Mouse (Mus musculus): Measurements from ENCODE around the gene Elavl3. TPM values are rescaled to one million over a fixed set of nuclear protein-coding genes. Genes with fewer than 3 reads are reported as not detected.

The Elavl3 gene
- total and polyA plus RNA-seq, 3 experiments = 0.15 to 1.1 TPM; not detected in 1

DNA sequence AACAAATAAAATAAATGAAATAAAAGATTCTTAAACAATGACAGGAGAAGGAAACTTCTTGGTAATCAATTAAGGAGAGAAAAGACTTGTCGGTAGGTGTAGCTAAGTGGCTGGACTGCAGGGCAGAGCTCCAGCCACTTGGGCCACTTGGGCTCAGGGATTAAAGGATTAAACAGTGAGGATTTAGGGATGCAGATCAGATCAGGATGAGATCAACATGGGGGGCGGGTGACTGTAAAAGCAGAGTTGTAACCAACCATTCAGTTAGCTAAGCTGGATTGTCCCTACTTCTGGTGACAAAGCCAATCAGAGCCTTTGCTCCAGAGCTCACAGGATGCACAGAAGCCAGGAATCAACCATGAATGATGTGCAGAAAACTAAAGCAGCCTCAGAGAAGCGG is 67.9 kb downstream of the Elavl3 start:
- DNase-seq (ENCODE audit: low read depth, low spot score) = no peak
- no peaks in the 10 kb centered on the region for H3K79me2 ChIP-seq (ENCODE audit: control insufficient read depth, insufficient read depth, low read length, poor library complexity)
- H3K9me3 ChIP-seq (replicated peaks; ENCODE audit: insufficient read depth, low read length) = no peaks in the 10 kb centered on the region
- H3K36me3 ChIP-seq (ENCODE audit: control insufficient read depth in 1 of 2, insufficient read depth in 2 of 2, low read length in 2 of 2) = no peaks in the 10 kb centered on the region
- H3K9ac ChIP-seq (ENCODE audit: control insufficient read depth, low read depth, low read length, poor library complexity, severe bottlenecking) = no peak overlapping the region
- peaks cover 31 to 47% of the 10 kb centered on the region in 2 experiments for H3K27me3 ChIP-seq (ENCODE audit: control insufficient read depth in 1 of 2, insufficient read depth in 2 of 2, low read length in 2 of 2)
- no peak overlapping the region for H3K4me3 ChIP-seq (ENCODE audit: control insufficient read depth in 1 of 2, insufficient read depth in 1 of 2, low read depth in 2 of 2, low read length in 2 of 2)
- H3K27ac ChIP-seq (ENCODE audit: control insufficient read depth, low read depth, low read length) = no peak overlapping the region
- no peak for TF ChIP-seq MAZ (IDR thresholded peaks at IDR 0.05; ENCODE audit: low read depth, low read length)
- no peak for TF ChIP-seq SIN3A (IDR thresholded peaks at IDR 0.05; ENCODE audit: low read length)
- TF ChIP-seq MXI1 (IDR thresholded peaks at IDR 0.05; ENCODE audit: low read depth, low read length) = no peak
- no peak for TF ChIP-seq CHD2 (IDR thresholded peaks at IDR 0.05; ENCODE audit: low read length)
- TF ChIP-seq MEF2A (IDR thresholded peaks at IDR 0.05; ENCODE audit: extremely low read depth, insufficient replicate concordance, low read depth, low read length, poor library complexity, severe bottlenecking) = no peak
- no peak for TF ChIP-seq BHLHE40 (IDR thresholded peaks at IDR 0.05; ENCODE audit: borderline replicate concordance, low read depth, low read length)
- no peak for TF ChIP-seq MYC (IDR thresholded peaks at IDR 0.05; ENCODE audit: low read depth, low read length)
- TF ChIP-seq ZKSCAN1 (IDR thresholded peaks at IDR 0.05; ENCODE audit: low read depth, low read length) = no peak
- TF ChIP-seq POLR2AphosphoS2 (IDR thresholded peaks at IDR 0.05; ENCODE audit: low read length) = no peak
- H3K4me1 ChIP-seq (ENCODE audit: control insufficient read depth in 1 of 2, insufficient read depth in 2 of 2, low read length in 2 of 2) = no peaks in the 10 kb centered on the region

DNA sequence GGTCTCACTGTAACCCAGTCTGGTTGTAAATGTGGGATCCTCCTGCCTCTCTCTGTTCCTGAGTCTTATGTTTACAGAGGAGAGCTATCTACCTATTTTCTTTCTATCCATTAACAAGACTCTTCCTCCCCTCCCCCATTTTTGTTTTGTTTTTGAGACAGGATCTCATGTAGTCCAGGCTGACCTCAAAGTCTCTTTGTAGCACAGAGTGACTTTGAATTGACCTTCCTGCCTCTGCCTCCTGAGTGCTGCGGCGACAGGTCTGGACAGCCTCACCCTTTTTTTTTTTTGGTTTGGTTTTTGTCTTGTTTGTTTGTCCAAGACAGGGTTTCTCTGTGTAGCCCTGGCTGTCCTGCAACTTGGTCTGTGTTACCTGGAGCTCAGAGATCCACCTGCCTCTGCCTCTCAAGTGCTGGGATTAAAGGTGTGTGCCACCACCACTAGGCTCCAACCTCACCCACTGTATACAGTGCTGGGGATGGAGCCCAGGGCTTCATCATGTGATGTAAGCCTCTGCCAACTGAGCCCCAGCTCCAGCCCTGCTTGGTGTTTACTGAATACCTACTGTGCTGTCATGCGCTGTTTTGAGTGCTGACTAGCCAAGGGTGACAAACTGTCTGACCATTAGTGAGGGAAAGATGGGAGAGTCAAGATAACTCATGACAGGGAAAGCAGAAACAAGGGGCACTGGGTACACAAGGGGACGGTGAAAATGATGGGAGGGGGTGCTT is 73.3 kb downstream of the Elavl3 start:
- Histone ChIP-seq H3K4me1 (ENCODE audit: control insufficient read depth in 1 of 2, insufficient read depth in 2 of 2, low read length in 2 of 2) (no peaks in the 10 kb centered on the region), H3K27ac (ENCODE audit: control insufficient read depth, low read depth, low read length) (no peak overlapping the region), H3K9me3 (replicated peaks; ENCODE audit: insufficient read depth, low read length) (no peaks in the 10 kb centered on the region), H3K4me3 (ENCODE audit: control insufficient read depth in 1 of 2, insufficient read depth in 1 of 2, low read depth in 2 of 2, low read length in 2 of 2) (no peak overlapping the region), H3K27me3 (ENCODE audit: control insufficient read depth in 1 of 2, insufficient read depth in 2 of 2, low read length in 2 of 2) (peaks cover 14 to 17% of the 10 kb centered on the region in 2 experiments), H3K36me3 (ENCODE audit: control insufficient read depth in 1 of 2, insufficient read depth in 2 of 2, low read length in 2 of 2) (no peaks in the 10 kb centered on the region), H3K9ac (ENCODE audit: control insufficient read depth, low read depth, low read length, poor library complexity, severe bottlenecking) (no peak overlapping the region), H3K79me2 (ENCODE audit: control insufficient read depth, insufficient read depth, low read length, poor library complexity) (no peaks in the 10 kb centered on the region)
- no peak for DNase-seq (ENCODE audit: low read depth, low spot score)
- TF ChIP-seq MYB (IDR thresholded peaks at IDR 0.05; ENCODE audit: low read depth, low read length) (no peak), GATA1 (IDR thresholded peaks at IDR 0.05; ENCODE audit: low read depth, low read length) (no peak), ELF1 (IDR thresholded peaks at IDR 0.05; ENCODE audit: low read depth, low read length) (no peak)

DNA sequence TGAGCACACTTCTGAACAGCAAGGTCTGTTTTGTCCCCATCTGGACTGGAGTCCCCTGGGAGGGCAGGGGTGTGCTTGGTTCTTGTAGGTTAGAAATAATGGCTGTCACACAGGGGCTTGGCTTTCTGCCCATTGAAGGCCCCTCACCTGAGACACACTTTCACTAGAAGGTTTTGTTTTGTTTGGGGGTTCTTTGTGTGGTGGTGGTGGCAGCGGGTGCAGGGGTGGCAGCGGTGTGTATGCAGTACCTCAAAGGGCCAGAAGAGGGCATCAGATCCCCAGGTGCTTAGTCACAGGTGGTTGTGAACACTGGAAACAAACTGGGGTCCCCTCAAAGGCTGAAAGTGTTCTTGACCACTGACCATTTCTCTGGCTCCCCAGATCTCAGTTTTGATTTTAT is 73.9 kb downstream of the Elavl3 start:
- Histone ChIP-seq H3K36me3 (ENCODE audit: control insufficient read depth in 1 of 2, insufficient read depth in 2 of 2, low read length in 2 of 2) (no peaks in the 10 kb centered on the region), H3K9me3 (replicated peaks; ENCODE audit: insufficient read depth, low read length) (no peaks in the 10 kb centered on the region), H3K9ac (ENCODE audit: control insufficient read depth, low read depth, low read length, poor library complexity, severe bottlenecking) (no peak overlapping the region), H3K79me2 (ENCODE audit: control insufficient read depth, insufficient read depth, low read length, poor library complexity) (no peaks in the 10 kb centered on the region), H3K4me1 (ENCODE audit: control insufficient read depth in 1 of 2, insufficient read depth in 2 of 2, low read length in 2 of 2) (no peaks in the 10 kb centered on the region), H3K4me3 (ENCODE audit: control insufficient read depth in 1 of 2, insufficient read depth in 1 of 2, low read depth in 2 of 2, low read length in 2 of 2) (no peak overlapping the region), H3K27ac (ENCODE audit: control insufficient read depth, low read depth, low read length) (no peak overlapping the region), H3K27me3 (ENCODE audit: control insufficient read depth in 1 of 2, insufficient read depth in 2 of 2, low read length in 2 of 2) (peaks cover 11 to 12% of the 10 kb centered on the region in 2 experiments)
- peak; percentile 82 for DNase-seq (ENCODE audit: low read depth, low spot score)
- TF ChIP-seq MYC (IDR thresholded peaks at IDR 0.05; ENCODE audit: low read depth, low read length) (0 out of 2 replicates have a peak, but pooled peaks have one; percentile 56), ZKSCAN1 (IDR thresholded peaks at IDR 0.05; ENCODE audit: low read depth, low read length) (no peak), POLR2A (IDR thresholded peaks at IDR 0.05; ENCODE audit: control insufficient read depth in 1 of 2, insufficient read depth in 1 of 2, low read depth in 1 of 2, low read length in 2 of 2, poor library complexity in 1 of 2) (no peak), ZC3H11A (IDR thresholded peaks at IDR 0.05; ENCODE audit: low read depth, low read length) (peak; percentile 97), MYB (IDR thresholded peaks at IDR 0.05; ENCODE audit: low read depth, low read length) (no peak), E2F4 (IDR thresholded peaks at IDR 0.05; ENCODE audit: borderline replicate concordance, low read depth, low read length) (no peak), NRF1 (IDR thresholded peaks at IDR 0.05; ENCODE audit: insufficient read depth, low read depth, low read length, poor library complexity, severe bottlenecking) (no peak), MAZ (IDR thresholded peaks at IDR 0.05; ENCODE audit: low read depth, low read length) (0 out of 2 replicates have a peak, but pooled peaks have one; percentile 27), HCFC1 (IDR thresholded peaks at IDR 0.05; ENCODE audit: low read depth, low read length) (0 out of 2 replicates have a peak, but pooled peaks have one; percentile 48), MXI1 (IDR thresholded peaks at IDR 0.05; ENCODE audit: low read depth, low read length) (no peak), ZMIZ1 (IDR thresholded peaks at IDR 0.05; ENCODE audit: low read depth, low read length) (no peak), SMC3 (IDR thresholded peaks at IDR 0.05; ENCODE audit: low read depth, low read length) (peak; percentile 99), TBP (IDR thresholded peaks at IDR 0.05; ENCODE audit: low read depth, low read length) (no peak), CHD2 (IDR thresholded peaks at IDR 0.05; ENCODE audit: low read length) (no peak), USF1 (IDR thresholded peaks at IDR 0.05; ENCODE audit: low read depth, low read length) (no peak), MAX (IDR thresholded peaks at IDR 0.05; ENCODE audit: low read length) (no peak), UBTF (IDR thresholded peaks at IDR 0.05; ENCODE audit: borderline replicate concordance, insufficient read depth, low read depth, low read length) (no peak), POLR2AphosphoS5 (IDR thresholded peaks at IDR 0.05; ENCODE audit: borderline replicate concordance, low read depth, low read length) (no peak), ELF1 (IDR thresholded peaks at IDR 0.05; ENCODE audit: low read depth, low read length) (no peak)

Data from MEL (cell line).